Mouse (Mus musculus) embryonic fibroblast, embryonic 13.5 days (primary cell): ENCODE measurements around the gene Tmem116. TPM values are rescaled to one million over a fixed set of nuclear protein-coding genes. Genes with fewer than 3 reads are reported as not detected.

Experiments used
- H3K27ac ChIP-seq: 2 replicates; pipeline ENCODE4 v1.5.1; 2012; ENCODE audit warnings: low read length, control low read depth, inconsistent platforms; ENCODE audit not compliant: insufficient read depth
- H3K4me1 ChIP-seq: 2 replicates; pipeline ENCODE4 v1.6.1; 2011; ENCODE audit warnings: low read length; ENCODE audit not compliant: control insufficient read depth, insufficient read depth
- H3K4me3 ChIP-seq: 2 replicates; pipeline ENCODE4 v1.5.1; 2011; ENCODE audit warnings: mild to moderate bottlenecking, control low read depth, low read length; ENCODE audit not compliant: insufficient read depth
- CTCF ChIP-seq: IDR thresholded peaks from 2 replicates; pipeline ENCODE4 v1.5.1; 2011; ENCODE audit warnings: mild to moderate bottlenecking, control low read depth, low read length, moderate library complexity, borderline replicate concordance; ENCODE audit not compliant: insufficient read depth
- POLR2A ChIP-seq: IDR thresholded peaks from 2 replicates; pipeline ENCODE4 v1.6.1; 2011; ENCODE audit warnings: low read depth, mild to moderate bottlenecking, control low read depth, low read length, moderate library complexity
- polyA plus RNA-seq: library from polyadenylated mRNA; stranded (reverse); fragments of >200 nt; gene quantifications from 2 replicates; pipeline ENCODE4 v1.2.4, GENCODE M21; 2011; ENCODE audit warnings: low read depth; ENCODE audit not compliant: missing spikeins, insufficient read length

The Tmem116 gene
- 2.0 TPM in 1 of 2 replicates, not detected in the other for polyA plus RNA-seq

DNA sequence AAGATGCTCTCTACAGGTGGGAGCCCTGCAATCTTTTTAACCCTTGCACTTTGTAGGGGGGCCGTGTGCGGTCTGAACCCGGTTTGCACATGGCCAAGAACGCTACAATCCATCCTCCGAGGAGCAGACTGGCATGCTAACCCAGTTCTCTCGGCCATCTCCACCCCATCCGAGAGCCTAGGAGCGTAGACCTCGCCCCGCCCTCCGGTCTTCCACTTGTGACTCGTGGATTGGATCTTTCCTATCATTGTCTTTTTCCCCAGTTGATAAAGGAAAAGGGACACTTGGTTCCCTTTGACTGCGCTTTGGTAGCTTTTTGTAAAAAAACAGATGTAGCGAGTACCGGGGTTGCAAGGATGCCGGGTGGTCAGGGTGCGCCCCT lies at the start of gene Tmem116:
Gene Tmem116, plus strand, starts transcription at position 250 of the 382 bp plus-strand sequence.
- Histone ChIP-seq H3K4me1 (0 out of 2 replicates have a peak, but pooled peaks cover 4% of the 10 kb centered on the region), H3K27ac (peak within 1 kb of the TSS; percentile 81), H3K4me3 (peak within 1 kb of the TSS; percentile 84)
- TF ChIP-seq POLR2A = no peak; the same call in 1 of the 2 replicates
- TF ChIP-seq CTCF = no peak

- no peak for TF ChIP-seq CTCF
- TF ChIP-seq POLR2A = no peak
- Histone ChIP-seq H3K4me1 (no peaks in the 10 kb centered on the region), H3K27ac (no peak overlapping the region), H3K4me3 (no peak overlapping the region)
Measured at GRCm38 (mm10) chr5:121407856-121408255, 43.8 kb upstream of the Tmem116 start.

DNA sequence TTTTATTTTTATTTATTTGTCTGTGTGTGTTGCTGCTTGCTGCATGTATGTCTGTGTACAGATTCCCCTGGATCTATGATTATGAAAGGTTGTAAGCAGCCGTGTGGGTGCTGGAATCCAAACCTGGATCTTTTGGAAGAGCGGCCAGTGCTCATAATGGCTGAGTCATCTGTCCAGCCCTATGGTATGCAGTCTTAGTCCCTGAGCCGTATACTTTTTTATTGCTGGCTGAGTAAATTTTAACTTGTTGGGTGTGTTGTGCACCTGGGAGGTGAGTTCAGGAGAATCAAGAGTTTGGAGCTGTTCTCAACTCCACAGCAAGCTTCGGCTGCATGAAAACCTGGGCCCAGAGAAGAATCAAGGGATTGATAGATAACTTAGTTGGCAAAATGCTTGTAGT lies 40.7 kb upstream of the Tmem116 start:
- TF ChIP-seq POLR2A (no peak), CTCF (no peak)
- Histone ChIP-seq H3K27ac (no peak overlapping the region), H3K4me3 (no peak overlapping the region), H3K4me1 (no peaks in the 10 kb centered on the region)

DNA sequence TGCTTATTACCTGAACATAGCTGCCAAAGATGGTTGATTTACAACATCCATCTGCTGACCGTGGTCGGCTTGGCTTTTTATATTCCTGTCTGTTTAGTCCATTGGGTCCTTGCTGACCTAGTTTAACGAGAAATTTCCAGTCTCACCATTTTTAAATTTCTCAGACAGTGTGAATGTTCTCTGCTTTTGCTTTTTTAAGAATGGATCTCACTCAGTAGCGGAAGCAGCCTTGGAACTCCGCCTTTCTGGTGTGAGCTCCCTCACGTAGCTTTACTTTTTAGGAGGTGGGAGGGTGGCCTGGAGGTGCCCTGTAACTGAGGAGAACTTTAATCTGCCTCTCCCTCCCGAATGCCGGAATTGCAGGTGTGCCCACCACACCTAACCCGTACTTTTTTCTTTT lies 31.0 kb upstream of the Tmem116 start:
- no peaks in the 10 kb centered on the region for H3K4me1 ChIP-seq
- H3K4me3 ChIP-seq = no peak overlapping the region
- H3K27ac ChIP-seq = no peak overlapping the region
- TF ChIP-seq POLR2A (no peak), CTCF (no peak)

GRCm38 (mm10) chr5:121422787-121423186 lies 28.9 kb upstream of the Tmem116 start:
- TF ChIP-seq POLR2A (no peak), CTCF (no peak)
- Histone ChIP-seq H3K4me3 (no peak overlapping the region), H3K27ac (no peak overlapping the region), H3K4me1 (no peaks in the 10 kb centered on the region)

- Histone ChIP-seq H3K4me3 (no peak overlapping the region), H3K27ac (no peak overlapping the region), H3K4me1 (no peaks in the 10 kb centered on the region)
- no peak for TF ChIP-seq POLR2A
- TF ChIP-seq CTCF = no peak
Measured at GRCm38 (mm10) chr5:121423297-121423696, 28.4 kb upstream of the Tmem116 start.

- Histone ChIP-seq H3K4me1 (no peaks in the 10 kb centered on the region), H3K27ac (no peak overlapping the region), H3K4me3 (no peak overlapping the region)
- TF ChIP-seq POLR2A = no peak
Measured at GRCm38 (mm10) chr5:121428954-121429353, 22.7 kb upstream of the Tmem116 start.

DNA sequence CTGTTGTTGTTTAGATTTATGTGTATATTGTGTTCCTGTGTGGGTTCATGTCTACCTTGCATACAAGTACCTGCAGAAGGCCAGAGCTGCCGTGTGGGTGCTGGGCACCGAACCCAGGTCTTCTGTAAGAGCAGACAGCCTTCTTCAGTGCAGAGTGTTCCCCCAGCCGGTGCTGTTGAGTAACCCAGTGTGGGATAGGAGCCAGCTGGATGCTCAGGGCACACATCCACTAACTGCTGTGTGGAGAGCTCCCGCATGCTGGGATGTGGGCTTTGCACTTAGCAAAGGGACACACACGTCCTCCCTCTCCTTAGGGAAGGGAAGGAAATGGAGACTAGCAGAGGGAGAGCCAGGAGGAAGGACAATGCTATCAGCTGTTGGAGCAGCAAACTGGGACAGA lies 13.6 kb upstream of the Tmem116 start:
- H3K27ac ChIP-seq = no peak overlapping the region
- no peak overlapping the region for H3K4me3 ChIP-seq
- no peak for TF ChIP-seq POLR2A
- no peak for TF ChIP-seq CTCF
- H3K4me1 ChIP-seq = no peaks in the 10 kb centered on the region

- no peak for TF ChIP-seq CTCF
- TF ChIP-seq POLR2A = no peak
- Histone ChIP-seq H3K4me3 (no peak overlapping the region), H3K27ac (peak overlapping the region; percentile 17; the same call in 1 of the 2 replicates), H3K4me1 (no peaks in the 10 kb centered on the region)
Measured at GRCm38 (mm10) chr5:121438756-121439155, 12.9 kb upstream of the Tmem116 start.

GRCm38 (mm10) chr5:121443548-121443947 lies 8.1 kb upstream of the Tmem116 start:
- TF ChIP-seq CTCF (no peak), POLR2A (no peak)
- Histone ChIP-seq H3K4me3 (no peak overlapping the region), H3K4me1 (no peaks in the 10 kb centered on the region), H3K27ac (no peak overlapping the region)

GRCm38 (mm10) chr5:121444870-121445269 lies 6.8 kb upstream of the Tmem116 start:
- Histone ChIP-seq H3K4me1 (no peaks in the 10 kb centered on the region), H3K4me3 (no peak overlapping the region), H3K27ac (no peak overlapping the region)
- TF ChIP-seq CTCF (no peak), POLR2A (no peak)
